Mouse (Mus musculus) thymus, adult 2 months (tissue): Measurements from ENCODE around the gene C2cd3. TPM values are rescaled to one million over a fixed set of nuclear protein-coding genes. Genes with fewer than 3 reads are reported as not detected.

Source experiments
- DNase-seq: peaks from one replicate; pipeline ENCODE4 v3.0.0; 2021
- H3K27ac ChIP-seq: fragments of 200-500 bp; 2 replicates; pipeline ENCODE4 v1.5.1; 2012; ENCODE audit warnings: low read length, control low read depth; ENCODE audit not compliant: control insufficient read depth, insufficient read depth
- H3K27me3 ChIP-seq: fragments of 200-500 bp; 2 replicates; pipeline ENCODE4 v1.6.1; 2012; ENCODE audit warnings: mild to moderate bottlenecking, low read length, moderate library complexity, mixed read lengths; ENCODE audit not compliant: control insufficient read depth, insufficient read depth
- H3K36me3 ChIP-seq: fragments of 200-500 bp; 2 replicates; pipeline ENCODE4 v1.6.1; 2012; ENCODE audit warnings: mild to moderate bottlenecking, low read length, moderate library complexity; ENCODE audit not compliant: control insufficient read depth, insufficient read depth
- H3K4me1 ChIP-seq: fragments of 200-500 bp; replicated peaks from 2 replicates; pipeline ENCODE4 v1.6.1; 2012; ENCODE audit warnings: low read length; ENCODE audit not compliant: control insufficient read depth, insufficient read depth
- H3K4me3 ChIP-seq: fragments of 200-500 bp; 2 replicates; pipeline ENCODE4 v1.5.1; 2012; ENCODE audit warnings: mild to moderate bottlenecking, low read length, control low read depth, moderate library complexity; ENCODE audit not compliant: control insufficient read depth, insufficient read depth
- CTCF ChIP-seq: fragments of 200-500 bp; IDR thresholded peaks from 2 replicates; pipeline ENCODE4 v1.5.1; 2012; ENCODE audit warnings: mild to moderate bottlenecking, control low read depth, low read length, moderate library complexity, borderline replicate concordance; ENCODE audit not compliant: control insufficient read depth, poor library complexity, insufficient read depth; ENCODE audit errors: extremely low read depth
- POLR2A ChIP-seq: fragments of 200-500 bp; IDR thresholded peaks from 2 replicates; pipeline ENCODE4 v1.6.1; 2012; ENCODE audit warnings: mild to moderate bottlenecking, low read length, control low read depth, moderate library complexity; ENCODE audit not compliant: control insufficient read depth, poor library complexity, insufficient read depth; ENCODE audit errors: extremely low read depth
- WGBS: fragments of 180-500 bp; shearing (Covaris S2); methylation state at CpG from one replicate; pipeline ENCODE4 v1.1.7; 2018; 5-methylcytosine and 5-hydroxymethylcytosine counted together
- polyA plus RNA-seq: library from polyadenylated mRNA; depleted of rRNA; stranded (reverse); fragments of >200 nt; gene quantifications from 2 replicates; pipeline ENCODE4 v1.2.3, GENCODE M21; 2012

The C2cd3 gene
- polyA plus RNA-seq, 1 experiment: 52.2 TPM

GRCm38 (mm10) chr7:100497982-100498381, 125.9 kb downstream of the C2cd3 start:
- Histone ChIP-seq H3K27me3 (no peaks in the 10 kb centered on the region), H3K4me3 (no peak overlapping the region), H3K27ac (no peak overlapping the region), H3K36me3 (peaks cover 45% of the 10 kb centered on the region), H3K4me1 (peaks cover 36% of the 10 kb centered on the region)
- no peak for DNase-seq
- no peak for TF ChIP-seq CTCF
- WGBS: 91% methylated on average over 13 of the region's 13 CpGs

GRCm38 (mm10) chr7:100499465-100499864, 127.4 kb downstream of the C2cd3 start:
- Histone ChIP-seq H3K4me1 (peaks cover 47% of the 10 kb centered on the region), H3K27me3 (no peaks in the 10 kb centered on the region), H3K4me3 (no peak overlapping the region), H3K36me3 (peaks cover 45% of the 10 kb centered on the region), H3K27ac (no peak overlapping the region)
- TF ChIP-seq CTCF (no peak), POLR2A (no peak)
- no peak for DNase-seq

GRCm38 (mm10) chr7:100500276-100500977, 128.4 kb downstream of the C2cd3 start:
- 82% methylated on average over 16 of the region's 16 CpGs for WGBS
- no peak overlapping the region for H3K27ac ChIP-seq

DNA sequence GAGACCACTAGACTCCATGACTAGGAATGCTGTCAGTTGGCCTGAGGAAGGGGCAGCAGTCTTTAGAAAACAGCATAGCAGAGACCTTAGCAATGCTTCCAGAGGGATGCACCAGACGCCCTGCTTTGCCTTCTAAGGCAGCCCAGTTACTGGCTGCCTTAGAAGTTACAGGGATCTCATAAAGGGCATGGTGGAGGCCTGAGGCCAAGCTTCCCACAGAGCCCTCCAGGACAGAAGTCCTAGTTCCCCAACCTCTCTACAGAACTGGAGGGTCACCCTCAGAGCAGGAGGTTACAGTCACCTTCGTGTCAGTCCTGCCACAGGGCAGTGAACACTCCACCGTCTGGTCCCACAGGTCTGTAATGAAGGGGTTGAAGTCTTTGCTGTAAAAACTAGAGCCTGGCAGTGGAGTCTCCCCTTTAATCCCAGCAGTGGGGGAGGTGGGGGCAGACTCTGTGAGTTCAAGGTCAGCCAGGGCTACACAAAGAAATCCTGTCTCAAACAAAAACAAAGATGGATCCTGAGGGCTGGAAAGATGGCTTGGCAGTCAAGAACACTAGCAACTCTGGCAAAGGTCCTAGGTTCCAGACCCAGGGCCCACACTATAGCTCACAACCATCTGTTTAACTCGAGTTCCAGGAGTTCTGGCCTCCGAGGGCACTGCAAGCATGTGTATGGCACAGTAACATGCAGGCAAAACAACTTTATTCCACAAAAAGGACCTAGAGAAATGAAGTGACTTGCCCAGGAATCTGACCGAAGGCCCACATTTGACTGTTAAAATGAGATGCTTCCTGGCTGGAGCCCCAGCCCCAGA, 129.2 kb downstream of the C2cd3 start:
- Histone ChIP-seq H3K27me3 (no peaks in the 10 kb centered on the region), H3K4me3 (no peak overlapping the region), H3K4me1 (peaks cover 42% of the 10 kb centered on the region), H3K27ac (no peak overlapping the region), H3K36me3 (peaks cover 42% of the 10 kb centered on the region)
- no peak for DNase-seq
- TF ChIP-seq POLR2A (no peak), CTCF (no peak)
- whole genome bisulfite sequencing: 66% methylated on average over 6 of the region's 6 CpGs

More at GRCm38 (mm10) chr7:100500276-100500977, 128.4 kb downstream of the C2cd3 start:
- Histone ChIP-seq H3K4me1 (peaks cover 45% of the 10 kb centered on the region), H3K27me3 (no peaks in the 10 kb centered on the region), H3K36me3 (peaks cover 45% of the 10 kb centered on the region), H3K4me3 (no peak overlapping the region)
- TF ChIP-seq POLR2A (no peak), CTCF (no peak)
- DNase-seq: no peak

- TF ChIP-seq POLR2A (no peak), CTCF (no peak)
- peaks cover 35% of the 10 kb centered on the region for H3K36me3 ChIP-seq
- peaks cover 35% of the 10 kb centered on the region for H3K4me1 ChIP-seq
- H3K27me3 ChIP-seq: no peaks in the 10 kb centered on the region
- H3K4me3 ChIP-seq: no peak overlapping the region
- no peak for DNase-seq
- WGBS: 57% methylated on average over 2 of the region's 2 CpGs
- no peak overlapping the region for H3K27ac ChIP-seq
Observed at GRCm38 (mm10) chr7:100501844-100502373, 129.9 kb downstream of the C2cd3 start.

- WGBS: 43% methylated on average over 7 of the region's 7 CpGs
- no peak overlapping the region for H3K27ac ChIP-seq
- H3K27me3 ChIP-seq: no peaks in the 10 kb centered on the region
- DNase-seq: no peak
- peaks cover 30% of the 10 kb centered on the region for H3K4me1 ChIP-seq
- TF ChIP-seq CTCF: no peak
- TF ChIP-seq POLR2A: no peak
- H3K4me3 ChIP-seq: no peak overlapping the region
- H3K36me3 ChIP-seq: peaks cover 30% of the 10 kb centered on the region
Observed at GRCm38 (mm10) chr7:100502374-100502922, 130.4 kb downstream of the C2cd3 start.
